Mouse (Mus musculus): ENCODE results near the gene Ccni. TPM values are rescaled to one million over a fixed set of nuclear protein-coding genes. Genes with fewer than 3 reads are reported as not detected.
A peak's percentile ranks its signal among the peaks of the same experiment; 100 is the strongest.

The Ccni gene
- polyA plus RNA-seq (2014; fragmentation: Nextera tagmentation; extraction: Ambion mirVana) = 142 and 147 TPM in 2 replicates

GRCm38 (mm10) chr5:93206109-93207005 is at the start of gene Ccni, which contains the start of gene 2010109A12Rik:
Gene Ccni, minus strand, starts transcription at chr5:93206495.
Gene 2010109A12Rik, plus strand, starts transcription at chr5:93206518.
- H3K27me3 ChIP-seq (ENCODE audit: control insufficient read depth, insufficient read depth, low read length) = no peaks in the 10 kb centered on the region
- ATAC-seq (ENCODE audit: insufficient read depth, low FRiP score, low TSS enrichment) (peak; percentile 95), DNase-seq (ENCODE audit: low spot score) (peak; percentile 98)
- H3K36me3 ChIP-seq (ENCODE audit: control insufficient read depth, insufficient read depth, low read length) = no peaks in the 10 kb centered on the region
- peak within 1 kb of the TSS; percentile 96 for H3K4me3 ChIP-seq (ENCODE audit: low read depth, low read length)
- under 1% methylated on average over 76 of the region's 79 CpGs for WGBS
- peak within 1 kb of the TSS; percentile 75 for H3K4me2 ChIP-seq (ENCODE audit: low read depth)
- peaks cover 11% of the 10 kb centered on the region; the same call in 1 of the 2 replicates for H3K4me1 ChIP-seq (ENCODE audit: control insufficient read depth, insufficient read depth, low read length)
- H3K27ac ChIP-seq (ENCODE audit: low read depth, low read length) = peak within 1 kb of the TSS; percentile 85
- H3K9ac ChIP-seq (ENCODE audit: low read length) = peak within 1 kb of the TSS; percentile 91
- no peaks in the 10 kb centered on the region for H3K9me3 ChIP-seq (ENCODE audit: control insufficient read depth, low read length)

DNA sequence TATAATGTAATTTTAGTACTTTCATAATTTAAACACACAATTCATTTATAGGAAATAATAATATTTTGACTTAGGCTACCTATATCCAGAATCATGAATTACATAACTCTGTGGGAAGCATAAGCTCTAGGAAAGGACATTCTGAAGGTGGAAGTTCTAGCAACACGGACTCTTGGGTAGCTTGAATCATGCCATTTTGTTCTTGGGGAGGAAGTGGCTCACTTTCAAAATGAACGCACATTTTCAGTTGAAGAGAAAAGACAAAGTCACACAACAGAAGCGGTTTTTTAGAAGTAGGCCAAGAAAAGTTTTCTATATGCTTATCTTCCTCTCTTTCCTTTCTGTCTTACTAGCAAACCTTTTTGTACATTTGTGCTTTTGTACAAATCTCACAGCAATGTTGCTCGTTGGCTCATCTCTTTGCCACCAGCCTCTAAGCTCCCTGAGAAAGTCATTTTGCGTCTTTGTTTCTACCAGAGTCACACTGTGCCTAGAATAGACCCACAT is 49.5 kb upstream of the Ccni start:
- Histone ChIP-seq H3K9me3 (ENCODE audit: control insufficient read depth, low read length) (no peaks in the 10 kb centered on the region), H3K4me1 (ENCODE audit: control insufficient read depth, insufficient read depth, low read length) (no peaks in the 10 kb centered on the region), H3K36me3 (ENCODE audit: control insufficient read depth, insufficient read depth, low read length) (no peaks in the 10 kb centered on the region), H3K4me2 (ENCODE audit: low read depth) (no peak overlapping the region), H3K9ac (ENCODE audit: low read length) (no peak overlapping the region), H3K27me3 (ENCODE audit: control insufficient read depth, insufficient read depth, low read length) (no peaks in the 10 kb centered on the region), H3K27ac (ENCODE audit: low read depth, low read length) (no peak overlapping the region), H3K4me3 (ENCODE audit: low read depth, low read length) (no peak overlapping the region)
- 86% methylated on average over 5 of the region's 5 CpGs for WGBS
- no peak for DNase-seq (ENCODE audit: low spot score)
- ATAC-seq (ENCODE audit: insufficient read depth, low FRiP score, low TSS enrichment) = no peak

DNA sequence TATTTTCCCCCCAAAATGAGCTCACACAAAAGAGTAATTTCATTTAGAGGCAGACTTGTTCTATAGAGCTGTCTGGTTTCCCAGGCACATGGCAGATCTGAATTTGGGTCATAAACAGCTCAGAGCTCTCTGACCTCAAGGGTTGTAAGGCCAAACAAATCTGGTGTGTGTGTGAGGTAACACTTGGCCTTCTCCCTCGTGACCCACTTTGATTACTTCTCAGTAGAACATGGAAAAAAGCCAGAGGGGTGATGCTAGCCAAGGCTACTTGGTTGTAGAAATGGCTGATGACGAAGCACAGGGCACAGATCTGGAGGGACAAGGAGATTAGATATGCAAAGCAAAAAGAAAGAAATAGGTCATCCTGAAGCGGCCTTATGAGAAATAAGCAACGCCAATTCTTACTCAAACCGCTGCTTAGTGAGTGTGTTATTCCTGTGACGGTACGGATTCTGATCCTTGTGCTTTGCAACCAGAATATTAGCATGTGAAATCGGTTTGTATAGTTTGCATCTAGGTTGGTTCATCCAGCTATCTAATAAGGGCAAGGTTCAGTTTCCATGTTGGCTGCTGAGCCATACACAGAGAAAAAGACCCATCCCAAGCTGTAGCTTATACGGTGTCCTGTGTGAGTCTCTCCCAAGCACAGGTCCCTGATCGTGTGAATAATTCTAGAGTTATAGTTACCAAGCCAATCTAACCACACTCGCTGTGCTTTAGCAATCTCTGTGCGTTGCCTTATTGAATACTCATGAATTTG is 44.9 kb upstream of the Ccni start:
- Histone ChIP-seq H3K27me3 (ENCODE audit: control insufficient read depth, insufficient read depth, low read length) (no peaks in the 10 kb centered on the region), H3K27ac (ENCODE audit: low read depth, low read length) (no peak overlapping the region), H3K4me1 (ENCODE audit: control insufficient read depth, insufficient read depth, low read length) (no peaks in the 10 kb centered on the region), H3K9ac (ENCODE audit: low read length) (no peak overlapping the region), H3K9me3 (ENCODE audit: control insufficient read depth, low read length) (no peaks in the 10 kb centered on the region), H3K4me2 (ENCODE audit: low read depth) (no peak overlapping the region), H3K4me3 (ENCODE audit: low read depth, low read length) (no peak overlapping the region), H3K36me3 (ENCODE audit: control insufficient read depth, insufficient read depth, low read length) (no peaks in the 10 kb centered on the region)
- DNase-seq (ENCODE audit: low spot score) = no peak
- no peak for ATAC-seq (ENCODE audit: insufficient read depth, low FRiP score, low TSS enrichment)
- WGBS = 89% methylated on average over 12 of the region's 12 CpGs

DNA sequence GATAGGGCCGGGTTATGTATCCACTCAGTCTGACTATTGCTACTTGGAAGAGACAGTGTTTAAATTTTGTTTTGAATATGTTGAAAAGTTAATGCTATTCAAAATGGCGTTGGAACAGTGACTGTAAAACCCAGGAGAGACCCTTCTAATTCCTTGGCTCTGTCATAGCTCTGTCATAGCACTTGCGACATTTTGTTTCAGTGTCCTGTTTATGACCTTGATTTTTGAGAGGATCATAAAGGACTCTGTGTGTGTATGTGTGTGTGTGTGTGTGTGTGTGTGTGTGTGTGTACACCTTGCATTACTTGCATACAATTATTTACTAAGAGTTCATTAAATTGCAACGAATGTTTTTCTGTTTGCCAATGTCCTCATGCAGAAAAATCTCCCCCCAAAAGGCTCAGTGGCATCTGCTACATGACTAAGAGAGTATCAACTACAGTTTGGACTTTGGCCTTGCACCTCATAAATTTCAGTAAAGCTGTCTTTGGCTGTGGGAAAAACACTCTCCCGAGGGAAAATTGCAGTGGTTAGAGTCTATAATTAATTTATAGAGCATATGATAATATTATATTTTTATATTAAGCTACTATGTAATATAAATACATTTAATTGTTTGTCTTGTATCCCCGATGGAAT is 43.8 kb upstream of the Ccni start:
- 82% methylated on average over 6 of the region's 6 CpGs for WGBS
- Histone ChIP-seq H3K4me2 (ENCODE audit: low read depth) (no peak overlapping the region), H3K4me1 (ENCODE audit: control insufficient read depth, insufficient read depth, low read length) (no peaks in the 10 kb centered on the region), H3K9ac (ENCODE audit: low read length) (no peak overlapping the region), H3K36me3 (ENCODE audit: control insufficient read depth, insufficient read depth, low read length) (no peaks in the 10 kb centered on the region), H3K4me3 (ENCODE audit: low read depth, low read length) (no peak overlapping the region), H3K9me3 (ENCODE audit: control insufficient read depth, low read length) (no peaks in the 10 kb centered on the region), H3K27me3 (ENCODE audit: control insufficient read depth, insufficient read depth, low read length) (no peaks in the 10 kb centered on the region), H3K27ac (ENCODE audit: low read depth, low read length) (no peak overlapping the region)
- ATAC-seq (ENCODE audit: insufficient read depth, low FRiP score, low TSS enrichment) (no peak), DNase-seq (ENCODE audit: low spot score) (no peak)

DNA sequence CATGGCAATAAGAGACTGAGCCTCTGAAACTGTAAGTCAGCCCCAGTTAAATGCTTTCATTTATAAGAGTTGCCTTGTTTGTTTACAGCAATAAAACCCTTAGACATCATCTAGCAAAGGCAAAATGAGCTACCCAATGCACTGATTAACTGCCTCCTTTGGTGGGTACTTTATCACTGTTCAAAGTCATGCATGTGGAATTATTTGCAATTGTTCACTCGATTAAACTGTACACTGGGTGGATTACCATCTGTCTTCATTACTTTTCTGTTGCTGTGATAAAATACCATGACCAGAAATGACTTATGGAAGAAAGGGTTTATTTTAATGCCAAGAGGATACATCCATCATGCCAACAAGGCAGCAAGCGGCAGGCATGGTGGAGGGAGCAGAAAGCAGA is 39.0 kb upstream of the Ccni start:
- no peak overlapping the region for H3K4me3 ChIP-seq (ENCODE audit: low read depth, low read length)

DNA sequence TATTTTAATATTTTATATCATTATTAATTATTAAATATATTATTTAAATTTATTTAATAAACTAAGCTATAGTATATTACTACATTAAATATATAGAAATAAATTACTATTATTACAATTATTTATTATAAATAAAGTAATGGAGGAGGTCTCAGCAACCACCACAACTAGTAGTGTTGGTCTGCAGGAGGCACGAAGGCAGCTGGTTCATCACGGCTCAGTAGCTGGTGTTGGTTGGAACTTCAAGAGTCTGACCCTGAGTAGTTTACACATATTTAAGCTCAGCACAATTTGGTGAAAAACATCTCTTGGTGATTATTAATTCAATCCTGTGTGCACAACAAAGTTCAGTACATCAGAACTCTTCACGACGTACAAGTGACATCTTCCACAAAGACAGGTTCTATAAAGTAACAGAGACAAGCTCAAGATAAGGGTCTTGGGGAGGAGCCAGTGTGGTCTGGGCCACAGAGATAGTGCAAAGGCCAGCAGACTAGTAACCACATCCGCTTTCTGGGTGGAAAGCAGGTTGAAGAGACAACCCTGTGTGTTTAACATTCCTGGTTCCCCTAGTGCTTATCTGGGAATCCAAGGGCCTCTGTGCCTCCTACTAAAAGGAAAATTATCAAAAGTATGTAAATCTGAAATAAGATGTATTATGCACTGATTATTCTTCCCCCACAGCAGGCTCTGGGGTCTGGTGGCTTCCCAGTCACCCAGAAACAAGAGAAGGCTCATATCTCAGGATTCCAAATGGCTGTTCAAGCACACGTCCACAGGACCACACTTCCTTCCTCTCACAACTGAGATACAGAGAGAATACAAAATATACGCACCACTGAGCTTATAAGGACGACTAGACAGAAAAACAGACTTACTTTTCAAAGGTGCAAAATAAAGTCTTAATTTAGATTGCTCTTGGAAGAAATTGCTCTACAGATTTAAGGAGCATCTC is 33.6 kb upstream of the Ccni start:
- no peak for DNase-seq (ENCODE audit: low spot score)
- H3K36me3 ChIP-seq (ENCODE audit: control insufficient read depth, insufficient read depth, low read length) = no peaks in the 10 kb centered on the region
- no peak overlapping the region for H3K4me2 ChIP-seq (ENCODE audit: low read depth)
- no peak overlapping the region for H3K27ac ChIP-seq (ENCODE audit: low read depth, low read length)
- H3K4me1 ChIP-seq (ENCODE audit: control insufficient read depth, insufficient read depth, low read length) = no peaks in the 10 kb centered on the region
- no peak overlapping the region for H3K4me3 ChIP-seq (ENCODE audit: low read depth, low read length)
- H3K27me3 ChIP-seq (ENCODE audit: control insufficient read depth, insufficient read depth, low read length) = no peaks in the 10 kb centered on the region
- ATAC-seq (ENCODE audit: insufficient read depth, low FRiP score, low TSS enrichment) = no peak
- H3K9ac ChIP-seq (ENCODE audit: low read length) = no peak overlapping the region
- WGBS = 90% methylated on average over 8 of the region's 8 CpGs
- H3K9me3 ChIP-seq (ENCODE audit: control insufficient read depth, low read length) = no peaks in the 10 kb centered on the region

More for the DNA sequence above, 39.0 kb upstream of the Ccni start:
- no peaks in the 10 kb centered on the region for H3K4me1 ChIP-seq (ENCODE audit: control insufficient read depth, insufficient read depth, low read length)
- H3K27me3 ChIP-seq (ENCODE audit: control insufficient read depth, insufficient read depth, low read length) = no peaks in the 10 kb centered on the region
- H3K9me3 ChIP-seq (ENCODE audit: control insufficient read depth, low read length) = no peaks in the 10 kb centered on the region
- no peaks in the 10 kb centered on the region for H3K36me3 ChIP-seq (ENCODE audit: control insufficient read depth, insufficient read depth, low read length)
- H3K27ac ChIP-seq (ENCODE audit: low read depth, low read length) = no peak overlapping the region
- H3K4me2 ChIP-seq (ENCODE audit: low read depth) = no peak overlapping the region
- H3K9ac ChIP-seq (ENCODE audit: low read length) = no peak overlapping the region
- no peak for DNase-seq (ENCODE audit: low spot score)
- 64% methylated on average over 2 of the region's 2 CpGs for WGBS
- ATAC-seq (ENCODE audit: insufficient read depth, low FRiP score, low TSS enrichment) = no peak

- no peaks in the 10 kb centered on the region for H3K36me3 ChIP-seq (ENCODE audit: control insufficient read depth, insufficient read depth, low read length)
- H3K4me3 ChIP-seq (ENCODE audit: low read depth, low read length) = no peak overlapping the region
- H3K9me3 ChIP-seq (ENCODE audit: control insufficient read depth, low read length) = no peaks in the 10 kb centered on the region
- DNase-seq (ENCODE audit: low spot score) = no peak
- no peaks in the 10 kb centered on the region for H3K27me3 ChIP-seq (ENCODE audit: control insufficient read depth, insufficient read depth, low read length)
- H3K9ac ChIP-seq (ENCODE audit: low read length) = no peak overlapping the region
- no peak overlapping the region for H3K4me2 ChIP-seq (ENCODE audit: low read depth)
- H3K27ac ChIP-seq (ENCODE audit: low read depth, low read length) = no peak overlapping the region
- whole genome bisulfite sequencing = 83% methylated on average over 4 of the region's 4 CpGs
- no peak for ATAC-seq (ENCODE audit: insufficient read depth, low FRiP score, low TSS enrichment)
- no peaks in the 10 kb centered on the region for H3K4me1 ChIP-seq (ENCODE audit: control insufficient read depth, insufficient read depth, low read length)
These were observed 30.2 kb upstream of the Ccni start for GRCm38 (mm10) chr5:93236541-93236940.

DNA sequence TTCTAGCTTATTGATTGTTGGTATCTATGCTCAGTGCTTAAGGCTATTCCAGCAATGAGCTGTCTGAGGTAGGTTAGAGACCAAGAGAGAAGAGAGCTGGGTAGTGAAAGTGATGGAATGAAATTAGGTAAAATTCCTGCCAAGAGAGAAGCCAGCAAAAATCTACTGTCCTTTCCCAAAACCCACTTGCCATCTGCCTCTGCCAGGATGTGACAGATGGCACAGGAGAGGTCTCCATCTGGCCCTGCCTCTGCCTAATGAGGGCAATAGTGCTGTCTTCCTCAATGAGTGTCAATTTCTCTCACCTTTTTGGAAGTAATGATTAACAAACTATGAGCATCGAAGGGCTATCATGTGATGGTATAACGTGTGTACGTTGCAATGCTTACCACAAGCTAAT is 29.6 kb upstream of the Ccni start:
- H3K4me3 ChIP-seq (ENCODE audit: low read depth, low read length) = no peak overlapping the region
- DNase-seq (ENCODE audit: low spot score) = no peak
- H3K9me3 ChIP-seq (ENCODE audit: control insufficient read depth, low read length) = no peaks in the 10 kb centered on the region
- no peak for ATAC-seq (ENCODE audit: insufficient read depth, low FRiP score, low TSS enrichment)
- H3K27ac ChIP-seq (ENCODE audit: low read depth, low read length) = no peak overlapping the region
- no peaks in the 10 kb centered on the region for H3K4me1 ChIP-seq (ENCODE audit: control insufficient read depth, insufficient read depth, low read length)
- H3K9ac ChIP-seq (ENCODE audit: low read length) = no peak overlapping the region
- WGBS = 87% methylated on average over 3 of the region's 3 CpGs
- no peak overlapping the region for H3K4me2 ChIP-seq (ENCODE audit: low read depth)
- no peaks in the 10 kb centered on the region for H3K27me3 ChIP-seq (ENCODE audit: control insufficient read depth, insufficient read depth, low read length)
- no peaks in the 10 kb centered on the region for H3K36me3 ChIP-seq (ENCODE audit: control insufficient read depth, insufficient read depth, low read length)
